Mouse (Mus musculus) heart, adult 2 months (tissue): ENCODE measurements around the gene Krt19. TPM values are rescaled to one million over a fixed set of nuclear protein-coding genes. Genes with fewer than 3 reads are reported as not detected.

Experiments used
- DNase-seq, 2 experiments: peaks; one replicate each; pipeline ENCODE4 v3.0.0; 2021
- H3K27ac ChIP-seq: fragments of 200-600 bp; 2 replicates; pipeline ENCODE4 v1.8.1; 2022
- H3K27me3 ChIP-seq: fragments of 200-500 bp; 2 replicates; pipeline ENCODE4 v1.6.1; 2012; ENCODE audit warnings: mild to moderate bottlenecking, low read length, inconsistent platforms, mixed read lengths; ENCODE audit not compliant: control insufficient read depth, insufficient read depth
- H3K36me3 ChIP-seq: fragments of 200-500 bp; 2 replicates; pipeline ENCODE4 v1.6.1; 2012; ENCODE audit warnings: low read length, inconsistent platforms; ENCODE audit not compliant: control insufficient read depth, insufficient read depth
- H3K4me1 ChIP-seq: fragments of 200-500 bp; 2 replicates; pipeline ENCODE4 v1.6.1; 2011; ENCODE audit warnings: low read length; ENCODE audit not compliant: control insufficient read depth, insufficient read depth
- H3K4me3 ChIP-seq: fragments of 200-600 bp; 2 replicates; pipeline ENCODE4 v1.8.1; 2022
- H3K79me2 ChIP-seq: fragments of 200-500 bp; replicated peaks from 2 replicates; pipeline ENCODE4 v1.6.1; 2012; ENCODE audit warnings: mild to moderate bottlenecking, inconsistent platforms, low read length, moderate library complexity, mixed read lengths; ENCODE audit not compliant: control insufficient read depth, insufficient read depth
- H3K9ac ChIP-seq: fragments of 200-500 bp; 2 replicates; pipeline ENCODE4 v1.6.1; 2012; ENCODE audit warnings: low read depth, mild to moderate bottlenecking, control low read depth, inconsistent platforms, low read length, mixed read lengths
- CTCF ChIP-seq: fragments of 200-600 bp; IDR thresholded peaks from 2 replicates; pipeline ENCODE4 v1.8.1; 2022; ENCODE audit warnings: antibody characterized with exemption, mild to moderate bottlenecking, moderate library complexity
- EP300 ChIP-seq: fragments of 200-500 bp; IDR thresholded peaks from 2 replicates; pipeline ENCODE4 v1.6.1; 2011; ENCODE audit warnings: low read depth, low read length, control low read depth; ENCODE audit not compliant: insufficient read depth
- POLR2A ChIP-seq: fragments of 200-500 bp; IDR thresholded peaks from 2 replicates; pipeline ENCODE4 v1.6.1; 2011; ENCODE audit warnings: mild to moderate bottlenecking, low read depth, low read length, control low read depth; ENCODE audit not compliant: insufficient read depth
- WGBS: fragments of 180-500 bp; shearing (Covaris S2); methylation state at CpG from one replicate; pipeline ENCODE4 v1.1.7; 2018; 5-methylcytosine and 5-hydroxymethylcytosine counted together
- intact Hi-C: fragments of 180-260 bp; cut with DNase I; formaldehyde crosslinking; loops from one replicate; pipeline ENCODE4 v1.15.1; 2025
- polyA plus RNA-seq: library from polyadenylated mRNA; depleted of rRNA; stranded (reverse); fragments of >200 nt; gene quantifications from 2 replicates; pipeline ENCODE4 v1.2.3, GENCODE M21; 2012
- total RNA-seq, 2 experiments: library from RNA; stranded (reverse); gene quantifications; 2 replicates each; pipeline ENCODE4 v1.2.3; 2021

Gene Krt19
- total and polyA plus RNA-seq, 3 experiments: 6.9 to 27.0 (median 8.5) TPM

GRCm38 (mm10) chr11:100145104-100145503 lies 3.4 kb downstream of the Krt19 start:
- TF ChIP-seq CTCF (no peak), EP300 (no peak), POLR2A (no peak)
- peak in 1 of 2 experiments; percentile 18 for DNase-seq
- under 1% methylated on average over 20 of the region's 20 CpGs for WGBS
- intact Hi-C loops: no loop called here
- no peak overlapping the region for H3K27ac ChIP-seq
- no peak overlapping the region for H3K4me3 ChIP-seq
- no peaks in the 10 kb centered on the region for H3K79me2 ChIP-seq
- no peak overlapping the region for H3K9ac ChIP-seq
- H3K27me3 ChIP-seq: peaks cover 3% of the 10 kb centered on the region; the same call in 1 of the 2 replicates
- peaks cover 2% of the 10 kb centered on the region; the same call in 1 of the 2 replicates for H3K4me1 ChIP-seq
- no peaks in the 10 kb centered on the region for H3K36me3 ChIP-seq

GRCm38 (mm10) chr11:100140966-100141365 lies 7.5 kb downstream of the Krt19 start:
- H3K27me3 ChIP-seq: peaks cover 3% of the 10 kb centered on the region; the same call in 1 of the 2 replicates
- DNase-seq: no peak
- no peaks in the 10 kb centered on the region; the same call in 1 of the 2 replicates for H3K4me1 ChIP-seq
- no peaks in the 10 kb centered on the region for H3K79me2 ChIP-seq
- TF ChIP-seq CTCF (no peak), POLR2A (no peak), EP300 (no peak)
- no peaks in the 10 kb centered on the region for H3K36me3 ChIP-seq
- intact Hi-C loops: no loop called here
- no peak overlapping the region for H3K27ac ChIP-seq
- no peak overlapping the region for H3K4me3 ChIP-seq
- 81% methylated on average over 21 of the region's 21 CpGs for WGBS
- H3K9ac ChIP-seq: no peak overlapping the region

- intact Hi-C loops: no loop called here
- Histone ChIP-seq H3K36me3 (no peaks in the 10 kb centered on the region), H3K79me2 (no peaks in the 10 kb centered on the region), H3K4me3 (no peak overlapping the region), H3K27me3 (no peaks in the 10 kb centered on the region), H3K9ac (no peak overlapping the region), H3K27ac (no peak overlapping the region), H3K4me1 (no peaks in the 10 kb centered on the region)
- no peak for DNase-seq
- WGBS: 72% methylated on average over 2 of the region's 2 CpGs
- TF ChIP-seq EP300 (no peak), POLR2A (no peak), CTCF (no peak)
Measured at GRCm38 (mm10) chr11:100139391-100139790, 9.1 kb downstream of the Krt19 start.

GRCm38 (mm10) chr11:100138809-100139208 lies 9.7 kb downstream of the Krt19 start:
- no peak for DNase-seq
- H3K36me3 ChIP-seq: no peaks in the 10 kb centered on the region
- intact Hi-C loops: no loop called here
- no peak for TF ChIP-seq CTCF
- H3K27me3 ChIP-seq: no peaks in the 10 kb centered on the region
- H3K4me1 ChIP-seq: no peaks in the 10 kb centered on the region
- 78% methylated on average over 7 of the region's 7 CpGs for WGBS
- no peak overlapping the region for H3K4me3 ChIP-seq
- H3K79me2 ChIP-seq: no peaks in the 10 kb centered on the region
- H3K27ac ChIP-seq: no peak overlapping the region
- no peak overlapping the region for H3K9ac ChIP-seq

GRCm38 (mm10) chr11:100137693-100138092 lies 10.8 kb downstream of the Krt19 start:
- WGBS: 50% methylated on average over 5 of the region's 5 CpGs

GRCm38 (mm10) chr11:100136559-100136958 lies 11.9 kb downstream of the Krt19 start:
- Histone ChIP-seq H3K36me3 (no peaks in the 10 kb centered on the region), H3K79me2 (no peaks in the 10 kb centered on the region), H3K4me1 (no peaks in the 10 kb centered on the region), H3K27me3 (no peaks in the 10 kb centered on the region), H3K9ac (no peak overlapping the region), H3K4me3 (no peak overlapping the region), H3K27ac (no peak overlapping the region)
- intact Hi-C loops: no loop called here
- 37% methylated on average over 5 of the region's 5 CpGs for WGBS
- TF ChIP-seq CTCF (no peak), EP300 (no peak), POLR2A (no peak)
- DNase-seq: no peak

More at GRCm38 (mm10) chr11:100137693-100138092, 10.8 kb downstream of the Krt19 start:
- Histone ChIP-seq H3K36me3 (no peaks in the 10 kb centered on the region), H3K9ac (no peak overlapping the region), H3K4me3 (no peak overlapping the region), H3K27ac (no peak overlapping the region), H3K4me1 (no peaks in the 10 kb centered on the region), H3K27me3 (no peaks in the 10 kb centered on the region), H3K79me2 (no peaks in the 10 kb centered on the region)
- no peak for DNase-seq
- TF ChIP-seq POLR2A (no peak), CTCF (no peak), EP300 (no peak)
- intact Hi-C loops: no loop called here
